Mouse (Mus musculus): ENCODE measurements around the gene Kcnj6. TPM values are rescaled to one million over a fixed set of nuclear protein-coding genes. Genes with fewer than 3 reads are reported as not detected.

Gene Kcnj6
- total RNA-seq (2018; cell fraction: chromatin; rRNA removed): under 1 TPM in 1 of 26 experiments, not detected in 25; 0.31 TPM
- not detected for total RNA-seq (2018; cell fraction: cytosol; rRNA removed)
- total RNA-seq (2018; cell fraction: nucleus; rRNA removed): under 1 TPM in 1 of 26 experiments, not detected in 25; 0.35 TPM
- 0.07 TPM in 1 of 3 replicates, not detected in the others for polyA plus RNA-seq (2018)

DNA sequence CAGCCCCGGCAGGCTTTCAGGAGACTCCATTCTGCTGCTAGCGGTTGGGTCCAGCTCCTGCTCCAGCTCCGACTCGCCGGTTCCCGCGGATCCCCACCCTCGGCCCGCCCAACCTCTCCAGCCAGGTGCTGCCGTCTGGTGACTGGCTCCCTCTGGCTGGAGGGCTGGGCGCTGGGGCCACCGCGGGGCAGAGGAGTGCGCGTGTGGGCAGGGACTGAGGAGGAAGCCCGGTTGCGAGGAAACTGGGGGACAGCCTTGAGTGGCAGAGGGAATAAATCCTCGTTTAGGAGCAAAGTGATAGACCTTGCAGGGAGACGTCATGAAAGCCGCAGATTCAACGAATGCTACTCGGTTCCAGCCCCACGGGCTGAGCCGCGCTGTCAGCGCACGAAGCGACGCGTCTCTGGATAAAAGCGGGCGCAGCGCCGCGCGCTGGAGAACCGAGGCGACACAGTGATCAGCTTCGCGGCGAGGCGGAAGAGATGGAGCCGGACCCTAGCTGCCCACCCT is at the start of gene Kcnj6:
Gene Kcnj6, minus strand, starts transcription at position 362 of the 510 bp plus-strand sequence.
- Histone ChIP-seq H3K27ac (no peak within 1 kb of the TSS), H3K36me3 (ENCODE audit: inconsistent target) (no peaks in the 10 kb centered on the region)
- WGBS (ENCODE audit: missing documents): 3% methylated on average over 43 of the region's 43 CpGs

DNA sequence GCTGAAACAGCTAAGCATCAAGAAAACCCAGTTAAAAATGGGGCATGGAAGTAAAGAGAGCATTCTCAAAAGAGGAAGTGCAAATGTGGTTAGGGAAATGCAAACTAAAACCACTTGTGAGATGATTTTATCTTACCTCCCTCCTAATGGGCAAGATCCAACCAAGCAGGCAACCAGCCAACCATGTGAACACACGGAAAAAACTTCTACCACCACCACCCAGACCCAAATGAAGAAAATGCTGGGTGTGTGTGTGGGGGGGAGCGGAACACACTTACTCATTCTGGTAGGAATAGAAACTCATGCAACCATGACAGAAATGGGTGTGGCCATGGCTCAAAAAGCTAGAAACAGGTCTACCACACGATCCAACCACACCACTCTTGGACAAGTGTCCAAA is 12.4 kb upstream of the Kcnj6 start:
- WGBS (ENCODE audit: missing documents): 15% methylated on average over 3 of the region's 3 CpGs
- H3K36me3 ChIP-seq (ENCODE audit: inconsistent target): no peaks in the 10 kb centered on the region
- no peaks in the 10 kb centered on the region for H3K79me2 ChIP-seq (ENCODE audit: inconsistent target)
- H3K27ac ChIP-seq: no peak overlapping the region
- H3K4me3 ChIP-seq (ENCODE audit: inconsistent target): no peak overlapping the region

More for the DNA sequence above, at the start of gene Kcnj6:
- no peak within 1 kb of the TSS for H3K4me3 ChIP-seq (ENCODE audit: inconsistent target)
- H3K79me2 ChIP-seq (ENCODE audit: inconsistent target): no peaks in the 10 kb centered on the region

DNA sequence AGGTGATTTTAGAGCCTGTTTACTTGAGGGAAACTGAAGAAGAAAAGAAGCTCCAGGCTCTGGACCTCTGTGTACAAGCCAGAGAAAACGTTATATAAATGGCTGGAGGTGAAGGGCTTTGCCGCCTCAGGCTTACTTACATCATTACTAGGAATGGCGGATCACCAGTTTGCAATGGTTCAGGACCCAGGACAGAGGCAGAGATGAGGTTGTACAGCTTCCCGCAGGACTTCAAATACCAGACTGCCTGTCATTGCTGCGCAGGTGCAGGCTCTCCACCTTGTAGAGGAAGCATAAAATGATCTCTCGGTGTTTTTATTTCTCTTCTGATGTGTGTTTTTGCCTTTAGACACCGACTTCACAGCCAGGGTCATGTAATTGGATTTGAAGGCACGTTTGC is 7.1 kb upstream of the Kcnj6 start:
- H3K4me3 ChIP-seq (ENCODE audit: inconsistent target): no peak overlapping the region
- no peak overlapping the region for H3K27ac ChIP-seq
- no peaks in the 10 kb centered on the region for H3K36me3 ChIP-seq (ENCODE audit: inconsistent target)
- no peaks in the 10 kb centered on the region for H3K79me2 ChIP-seq (ENCODE audit: inconsistent target)
- 37% methylated on average over 8 of the region's 8 CpGs for WGBS (ENCODE audit: missing documents)

DNA sequence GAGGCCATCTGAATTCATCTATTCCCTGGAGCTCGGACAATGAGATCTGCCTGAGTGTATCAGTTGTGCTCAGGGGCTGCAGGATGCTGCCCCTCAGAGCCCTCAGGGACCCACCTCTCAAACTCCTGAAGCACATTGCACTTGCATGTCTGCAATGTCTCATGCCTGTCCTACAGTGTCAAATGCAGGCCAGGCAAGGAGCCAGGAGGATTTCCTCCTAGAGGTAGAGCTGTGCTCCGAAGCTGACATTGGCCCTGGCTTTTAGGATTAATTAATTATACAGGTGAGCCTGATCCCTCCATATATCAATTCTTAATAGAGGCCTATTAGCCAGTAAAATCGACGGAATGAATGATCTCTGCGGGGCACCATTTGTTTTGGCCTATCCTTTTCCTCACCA is 2.0 kb upstream of the Kcnj6 start:
- WGBS (ENCODE audit: missing documents): 82% methylated on average over 5 of the region's 5 CpGs
- Histone ChIP-seq H3K4me3 (ENCODE audit: inconsistent target) (no peak overlapping the region), H3K27ac (no peak overlapping the region), H3K36me3 (ENCODE audit: inconsistent target) (no peaks in the 10 kb centered on the region), H3K79me2 (ENCODE audit: inconsistent target) (no peaks in the 10 kb centered on the region)

DNA sequence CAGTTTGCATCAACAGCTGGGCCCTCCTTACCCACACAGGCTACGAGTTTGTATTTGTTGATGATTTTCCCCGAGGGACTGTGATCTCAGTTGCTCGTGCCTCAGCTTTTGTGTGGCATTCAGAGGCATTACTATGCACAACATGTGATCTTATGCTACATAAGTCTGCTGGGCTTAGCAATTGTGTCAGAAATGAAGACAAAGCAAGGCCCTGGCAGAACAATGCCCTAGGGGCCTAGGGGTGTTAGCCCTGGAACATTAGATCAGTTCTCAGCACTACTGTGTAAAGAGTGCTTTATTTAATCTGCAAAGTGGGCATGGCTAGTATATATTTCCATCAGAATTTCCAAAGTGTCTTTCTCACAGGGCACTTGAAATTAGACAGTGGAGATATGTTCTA is 1.5 kb upstream of the Kcnj6 start:
- H3K4me3 ChIP-seq (ENCODE audit: inconsistent target): no peak overlapping the region
- no peaks in the 10 kb centered on the region for H3K36me3 ChIP-seq (ENCODE audit: inconsistent target)
- 82% methylated on average over 3 of the region's 3 CpGs for WGBS (ENCODE audit: missing documents)
- no peaks in the 10 kb centered on the region for H3K79me2 ChIP-seq (ENCODE audit: inconsistent target)
- no peak overlapping the region for H3K27ac ChIP-seq

DNA sequence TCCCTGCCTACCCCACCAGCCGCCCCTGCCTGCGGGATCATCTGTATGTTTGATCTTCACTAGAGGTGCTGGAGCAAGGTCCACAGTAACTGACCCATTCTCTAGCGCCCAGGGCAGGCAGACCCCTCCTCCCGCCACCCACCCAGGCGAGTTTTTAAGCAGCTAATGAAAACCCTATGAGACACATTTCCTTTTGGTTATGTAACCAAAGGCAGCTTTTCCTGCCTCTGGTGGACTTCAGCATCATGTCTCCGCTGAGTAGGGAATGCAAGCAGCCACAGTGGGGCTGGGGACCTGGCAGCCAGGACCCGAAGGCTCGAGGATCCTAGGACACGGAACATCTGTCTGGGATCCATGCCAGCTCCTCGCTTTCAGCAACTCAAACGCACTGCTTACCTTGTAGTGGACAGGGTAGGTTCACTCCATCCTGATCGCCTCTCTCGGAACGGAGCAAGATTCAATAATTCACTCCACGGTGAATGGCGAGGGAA is 665 bp downstream of the Kcnj6 start:
- Histone ChIP-seq H3K4me3 (ENCODE audit: inconsistent target) (no peak overlapping the region), H3K36me3 (ENCODE audit: inconsistent target) (no peaks in the 10 kb centered on the region), H3K79me2 (ENCODE audit: inconsistent target) (no peaks in the 10 kb centered on the region), H3K27ac (no peak overlapping the region)
- WGBS (ENCODE audit: missing documents): 26% methylated on average over 16 of the region's 16 CpGs

DNA sequence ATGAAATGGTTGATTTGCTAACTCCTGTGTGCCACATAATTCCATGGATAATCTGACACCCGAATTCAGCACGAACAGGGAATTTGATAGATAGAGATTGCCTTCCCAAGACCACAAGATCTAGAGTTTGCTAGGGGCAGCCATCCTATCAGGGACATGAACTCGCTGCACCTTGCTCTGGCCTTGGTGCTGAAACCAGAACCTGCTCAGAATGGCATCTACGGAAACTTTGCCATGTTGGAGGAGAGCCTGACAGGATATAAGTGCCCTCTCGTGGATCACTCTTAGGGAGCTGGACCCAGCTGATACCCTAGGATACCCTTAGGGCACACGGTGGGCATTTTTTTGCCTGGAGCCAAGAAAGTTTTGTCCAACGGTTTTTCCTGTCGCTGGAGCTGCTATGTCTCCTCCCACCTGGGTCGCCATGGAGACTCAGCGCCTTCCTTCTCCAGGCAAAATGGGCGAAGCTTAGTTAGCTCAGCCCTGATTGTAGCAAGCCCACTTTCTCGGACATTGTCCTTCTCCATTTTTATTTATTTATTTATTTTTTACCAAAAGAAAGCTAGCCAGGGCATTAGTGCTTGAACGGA is 1.9 kb downstream of the Kcnj6 start:
- 24% methylated on average over 13 of the region's 13 CpGs for WGBS (ENCODE audit: missing documents)
- Histone ChIP-seq H3K27ac (no peak overlapping the region), H3K36me3 (ENCODE audit: inconsistent target) (no peaks in the 10 kb centered on the region), H3K4me3 (ENCODE audit: inconsistent target) (no peak overlapping the region), H3K79me2 (ENCODE audit: inconsistent target) (no peaks in the 10 kb centered on the region)

DNA sequence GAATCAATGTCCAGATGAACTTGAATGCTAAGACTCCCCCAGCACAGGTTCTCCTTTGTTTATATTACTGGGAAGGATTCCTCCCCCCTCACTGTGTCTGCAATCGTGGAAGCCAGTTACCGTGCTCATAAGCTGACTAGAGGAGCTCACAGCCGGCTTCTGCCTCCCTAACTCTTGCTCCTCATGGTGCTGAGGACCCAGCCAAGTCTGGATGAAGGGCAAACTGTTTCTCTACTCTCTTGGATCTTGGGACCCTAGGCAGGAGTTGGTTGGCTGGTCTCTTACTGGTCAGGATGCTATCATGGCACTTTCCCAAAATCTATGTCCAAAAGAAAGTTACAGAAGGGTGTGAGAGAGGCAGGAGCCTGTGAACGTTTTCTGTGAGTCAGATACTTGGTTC is 2.6 kb downstream of the Kcnj6 start:
- H3K27ac ChIP-seq: no peak overlapping the region
- H3K79me2 ChIP-seq (ENCODE audit: inconsistent target): no peaks in the 10 kb centered on the region
- WGBS (ENCODE audit: missing documents): 55% methylated on average over 4 of the region's 4 CpGs
- H3K4me3 ChIP-seq (ENCODE audit: inconsistent target): no peak overlapping the region
- H3K36me3 ChIP-seq (ENCODE audit: inconsistent target): no peaks in the 10 kb centered on the region

DNA sequence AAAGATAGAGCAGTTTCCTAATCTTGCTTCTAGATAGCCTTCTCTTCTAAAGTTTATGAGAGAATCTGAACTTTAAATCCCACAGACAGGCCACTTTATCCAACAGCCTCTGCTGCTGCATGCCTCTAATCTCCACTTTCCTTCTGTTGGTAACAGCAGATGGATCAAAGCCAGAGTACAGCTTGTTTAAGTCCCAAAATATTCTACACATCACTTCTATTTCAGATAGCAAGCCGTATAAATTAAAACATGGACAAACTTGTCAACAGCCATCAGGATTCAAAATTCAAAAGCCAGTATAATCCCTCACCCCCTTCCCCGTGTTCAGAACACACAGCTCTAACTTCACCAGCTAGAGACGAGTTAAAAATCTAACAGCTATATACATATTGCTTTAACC is 3.4 kb downstream of the Kcnj6 start:
- no peaks in the 10 kb centered on the region for H3K79me2 ChIP-seq (ENCODE audit: inconsistent target)

DNA sequence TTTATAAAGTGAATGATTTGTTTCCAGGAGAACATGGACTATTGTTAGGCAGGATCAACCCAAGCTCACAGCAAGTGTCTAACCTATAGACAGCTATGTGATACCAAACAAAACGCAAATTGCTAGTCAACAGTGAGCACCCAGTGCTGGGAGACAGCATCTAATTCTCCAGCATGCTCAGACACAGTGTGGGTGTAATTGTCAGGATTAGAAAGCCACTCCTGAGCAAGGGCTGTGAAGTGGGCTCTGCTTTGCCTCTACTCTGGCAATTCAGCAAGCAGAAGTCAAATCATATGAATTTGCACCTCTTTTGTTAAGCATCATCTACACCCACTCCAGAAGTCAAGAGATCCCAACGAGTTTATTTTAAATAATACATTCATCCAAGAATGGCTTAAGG is 7.4 kb downstream of the Kcnj6 start:
- WGBS (ENCODE audit: missing documents): 65% methylated on average over 2 of the region's 2 CpGs
- Histone ChIP-seq H3K79me2 (ENCODE audit: inconsistent target) (no peaks in the 10 kb centered on the region), H3K27ac (no peak overlapping the region), H3K4me3 (ENCODE audit: inconsistent target) (no peak overlapping the region), H3K36me3 (ENCODE audit: inconsistent target) (no peaks in the 10 kb centered on the region)

More for the DNA sequence above, 3.4 kb downstream of the Kcnj6 start:
- Histone ChIP-seq H3K4me3 (ENCODE audit: inconsistent target) (no peak overlapping the region), H3K36me3 (ENCODE audit: inconsistent target) (no peaks in the 10 kb centered on the region), H3K27ac (no peak overlapping the region)
- WGBS (ENCODE audit: missing documents): 83% methylated on average over 3 of the region's 3 CpGs

DNA sequence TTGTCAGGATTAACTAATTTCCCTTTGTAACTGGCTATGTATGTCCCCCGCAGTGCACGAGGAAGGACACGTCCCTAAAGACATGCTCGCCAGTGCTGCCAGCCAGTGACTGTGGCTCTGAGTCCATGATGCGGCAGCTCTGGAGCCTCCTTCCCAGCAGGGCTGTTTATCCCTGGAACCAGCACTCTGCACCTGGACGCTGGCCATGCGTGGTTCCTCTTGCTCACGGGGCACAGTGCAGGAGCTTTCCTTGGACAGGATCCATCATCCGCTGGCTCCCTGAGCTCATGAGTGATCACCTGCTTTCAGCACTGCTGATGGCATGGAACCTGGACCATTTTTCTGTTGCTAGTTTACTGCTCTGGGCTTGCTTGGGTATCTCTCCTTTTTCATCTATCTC is 10.8 kb downstream of the Kcnj6 start:
- H3K4me3 ChIP-seq (ENCODE audit: inconsistent target): no peak overlapping the region
- 85% methylated on average over 9 of the region's 9 CpGs for WGBS (ENCODE audit: missing documents)
- H3K27ac ChIP-seq: no peak overlapping the region
- H3K79me2 ChIP-seq (ENCODE audit: inconsistent target): no peaks in the 10 kb centered on the region
- H3K36me3 ChIP-seq (ENCODE audit: inconsistent target): no peaks in the 10 kb centered on the region

DNA sequence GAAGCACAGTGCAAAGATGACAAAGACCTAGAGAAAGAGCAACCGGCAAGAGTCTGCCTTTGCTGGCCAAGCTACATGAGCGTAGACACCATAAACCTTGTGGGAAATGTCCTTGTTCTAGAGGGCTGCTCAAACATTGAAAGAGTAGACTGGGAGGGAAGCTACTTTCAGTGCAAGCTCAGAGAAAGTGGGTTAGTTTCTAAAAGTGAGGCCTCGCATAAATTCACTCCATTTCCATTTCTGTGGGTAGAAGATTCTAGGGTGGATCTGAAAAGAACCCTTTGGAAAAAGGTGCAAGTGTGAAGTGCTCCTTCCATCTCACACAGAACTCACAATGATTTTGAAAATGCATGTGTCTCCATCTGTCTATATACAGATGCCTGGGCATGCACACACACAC is 13.2 kb downstream of the Kcnj6 start:
- 93% methylated on average over 3 of the region's 3 CpGs for WGBS (ENCODE audit: missing documents)
- Histone ChIP-seq H3K79me2 (ENCODE audit: inconsistent target) (no peaks in the 10 kb centered on the region), H3K4me3 (ENCODE audit: inconsistent target) (no peak overlapping the region), H3K27ac (no peak overlapping the region), H3K36me3 (ENCODE audit: inconsistent target) (no peaks in the 10 kb centered on the region)

DNA sequence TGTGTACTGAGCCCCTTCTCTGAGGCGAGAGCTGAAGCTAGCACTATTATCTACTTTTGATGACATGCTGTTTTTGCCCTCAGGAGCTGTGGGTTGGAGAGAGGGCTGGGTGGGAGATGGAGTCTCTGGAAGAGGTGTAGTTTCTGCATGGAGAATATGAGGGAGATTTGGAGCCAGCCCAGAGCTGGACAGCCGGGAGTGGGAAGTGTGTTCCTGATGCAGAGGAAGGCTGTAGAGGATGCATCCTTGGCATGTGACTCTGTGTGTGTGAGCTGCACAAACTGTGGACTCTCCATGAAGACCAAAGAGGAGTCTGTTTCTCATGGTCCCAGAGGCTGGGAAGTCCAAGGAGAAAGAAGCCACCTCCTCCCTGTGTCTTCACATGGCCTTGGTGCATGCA is 17.1 kb downstream of the Kcnj6 start:
- WGBS (ENCODE audit: missing documents): 82% methylated on average over 2 of the region's 2 CpGs
- Histone ChIP-seq H3K79me2 (ENCODE audit: inconsistent target) (no peaks in the 10 kb centered on the region), H3K36me3 (ENCODE audit: inconsistent target) (no peaks in the 10 kb centered on the region), H3K27ac (no peak overlapping the region), H3K4me3 (ENCODE audit: inconsistent target) (no peak overlapping the region)

DNA sequence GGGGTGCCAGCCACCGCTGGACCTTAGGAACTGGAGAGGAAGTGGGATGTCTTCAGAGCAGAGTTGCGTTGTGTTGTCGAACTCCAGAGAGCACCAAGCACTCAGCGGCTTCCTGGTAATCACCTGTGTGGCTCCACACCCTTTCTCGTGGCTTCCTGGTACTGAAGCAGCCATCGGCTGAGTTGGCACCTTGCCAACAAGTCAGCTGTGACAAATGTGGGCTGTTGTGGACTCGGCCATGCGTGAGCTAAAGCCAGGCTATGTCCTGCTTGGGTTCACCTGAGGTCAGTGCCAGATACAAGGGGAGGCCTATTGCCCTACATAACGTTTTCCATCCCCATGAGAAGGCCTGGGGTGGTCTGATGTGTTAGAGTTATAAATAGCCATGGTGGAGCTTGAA is 18.0 kb downstream of the Kcnj6 start:
- Histone ChIP-seq H3K4me3 (ENCODE audit: inconsistent target) (no peak overlapping the region), H3K27ac (no peak overlapping the region), H3K79me2 (ENCODE audit: inconsistent target) (no peaks in the 10 kb centered on the region), H3K36me3 (ENCODE audit: inconsistent target) (no peaks in the 10 kb centered on the region)
- 67% methylated on average over 9 of the region's 9 CpGs for WGBS (ENCODE audit: missing documents)

DNA sequence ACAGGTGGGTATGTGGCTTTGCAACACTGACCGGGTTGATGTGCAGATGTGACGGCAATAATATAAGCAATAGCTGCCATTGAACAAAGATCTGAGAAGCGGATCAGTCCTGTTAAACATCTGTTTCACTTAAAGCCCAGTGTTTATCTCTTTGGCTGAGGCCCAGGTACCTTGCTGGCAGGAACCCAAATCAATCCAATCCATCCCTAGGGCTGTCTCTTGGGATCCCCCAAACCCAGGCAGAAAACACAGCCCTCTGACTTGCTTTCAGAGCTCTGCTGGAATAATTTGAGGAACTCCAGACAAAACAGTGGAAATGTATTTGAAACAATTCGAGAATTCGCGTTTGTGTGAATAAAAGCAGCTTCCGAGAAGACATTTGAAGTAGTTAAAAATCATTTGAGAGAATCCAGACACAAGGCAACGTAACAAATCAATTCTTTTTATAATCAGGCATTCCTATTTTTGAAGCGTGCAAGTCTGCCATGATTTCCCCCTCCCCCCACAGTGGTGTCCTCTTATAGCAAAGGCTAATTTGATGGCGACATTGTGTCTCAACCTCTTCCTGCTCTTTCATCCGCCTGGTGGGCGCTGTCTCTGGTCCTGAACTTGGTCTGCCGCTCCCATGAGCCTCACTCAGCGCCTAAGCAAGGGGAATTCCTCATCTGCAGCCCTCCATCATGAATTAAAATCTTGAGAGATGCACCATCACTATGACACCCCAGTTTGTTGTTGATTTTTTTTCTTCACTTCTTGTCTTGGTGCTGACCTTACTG is 25.2 kb downstream of the Kcnj6 start:
- no peak overlapping the region for H3K4me3 ChIP-seq (ENCODE audit: inconsistent target)
- H3K79me2 ChIP-seq (ENCODE audit: inconsistent target): peaks cover 16% of the 10 kb centered on the region
- no peaks in the 10 kb centered on the region for H3K36me3 ChIP-seq (ENCODE audit: inconsistent target)
- no peak overlapping the region for H3K27ac ChIP-seq
- 53% methylated on average over 14 of the region's 14 CpGs for WGBS (ENCODE audit: missing documents)
